Mouse (Mus musculus): Measurements from ENCODE around the gene Rnf217. TPM values are rescaled to one million over a fixed set of nuclear protein-coding genes. Genes with fewer than 3 reads are reported as not detected.

Gene Rnf217
- polyA plus RNA-seq (2012; rRNA removed), result 1.1 and 1.4 TPM in 2 replicates

DNA sequence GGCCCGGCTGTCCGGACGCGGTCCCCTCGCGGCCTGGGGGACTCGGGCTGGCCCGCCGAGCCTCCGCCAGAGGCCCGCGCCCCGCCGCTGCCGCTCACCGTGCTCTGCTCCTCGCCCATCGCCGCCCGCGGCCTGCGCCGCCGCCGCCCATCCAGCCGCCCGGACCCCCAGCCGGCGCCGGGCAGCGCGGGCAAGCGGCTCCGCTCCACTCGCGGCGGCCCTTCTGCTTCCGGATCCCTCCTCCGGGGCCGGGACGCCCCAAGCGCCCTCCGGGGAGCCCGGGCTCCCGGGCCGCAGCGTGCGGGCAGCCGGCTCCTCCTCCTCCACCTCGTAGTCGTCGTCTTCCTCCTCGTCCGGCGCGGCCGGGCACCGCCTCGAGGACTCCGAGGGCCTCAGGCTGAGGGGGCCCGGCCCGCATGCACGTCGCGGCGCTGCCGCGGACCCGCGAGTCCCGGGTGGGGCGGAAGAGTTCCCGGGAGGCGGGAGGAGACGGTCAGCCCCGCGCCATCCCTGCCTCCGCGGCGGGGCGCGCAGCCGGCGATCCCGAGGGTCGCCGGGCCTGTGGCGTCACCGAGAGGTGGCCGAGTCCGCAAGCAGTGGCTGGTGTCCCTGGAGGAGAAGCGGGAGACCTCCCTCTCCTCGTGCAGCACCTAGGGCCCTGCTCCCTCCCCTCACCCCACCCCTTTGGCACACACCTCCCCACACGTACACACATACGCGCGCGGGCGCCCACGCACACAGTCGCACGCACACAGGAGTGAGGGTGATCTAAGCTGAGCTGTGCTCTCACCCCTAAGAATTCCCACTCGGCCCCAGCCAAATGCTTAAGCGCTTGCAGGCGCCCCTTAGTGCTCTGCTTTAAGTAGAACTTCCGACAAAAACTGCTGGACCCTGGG, at the start of gene Rnf217:
Gene Rnf217 (minus strand): TSS at position 119 of the 896 bp plus-strand sequence.

GRCm38 (mm10) chr10:31445291-31446124, 163.5 kb downstream of the Rnf217 start, which contains the start of gene Tpd52l1:
TSS of gene Tpd52l1 (minus strand) at chr10:31445958.

Other genes with a start within 250 kb of the Rnf217 start
- 0.74 and 0.95 TPM in 2 replicates for gene Tpd52l1, start 163.2 kb downstream of the Rnf217 start, polyA plus RNA-seq (2012; rRNA removed)